Mouse (Mus musculus) kidney, adult 2 months (tissue): ENCODE results near the gene Per1.

Experiments used
- CTCF ChIP-seq: fragments of 200-500 bp; conservative IDR thresholded peaks from 2 replicates; pipeline ENCODE4 v1.5.1; 2011; ENCODE audit warnings: low read depth, mild to moderate bottlenecking, control low read depth, low read length, moderate library complexity, mixed read lengths; ENCODE audit not compliant: insufficient read depth, insufficient read length
- POLR2A ChIP-seq: fragments of 200-500 bp; IDR thresholded peaks from one replicate; pipeline ENCODE4 v1.6.1; 2011; ENCODE audit warnings: low read depth, low read length, control low read depth

- TF ChIP-seq POLR2A, result no peak
- no peak for TF ChIP-seq CTCF
Measured at GRCm38 (mm10) chr11:69134622-69134968, 39.6 kb downstream of the Per1 start.
